Mouse (Mus musculus) regulatory T cell (primary cell): ENCODE measurements around the gene Slc9a8.

ENCODE experiments used
- in situ Hi-C: fragments of 300-600 bp; cut with MboI, MseI; formaldehyde crosslinking; loops from one replicate; pipeline ENCODE4 v1.15.1; 2025; ENCODE audit warnings: high pct_unique_total_duplicates

Slc9a8 gene

DNA sequence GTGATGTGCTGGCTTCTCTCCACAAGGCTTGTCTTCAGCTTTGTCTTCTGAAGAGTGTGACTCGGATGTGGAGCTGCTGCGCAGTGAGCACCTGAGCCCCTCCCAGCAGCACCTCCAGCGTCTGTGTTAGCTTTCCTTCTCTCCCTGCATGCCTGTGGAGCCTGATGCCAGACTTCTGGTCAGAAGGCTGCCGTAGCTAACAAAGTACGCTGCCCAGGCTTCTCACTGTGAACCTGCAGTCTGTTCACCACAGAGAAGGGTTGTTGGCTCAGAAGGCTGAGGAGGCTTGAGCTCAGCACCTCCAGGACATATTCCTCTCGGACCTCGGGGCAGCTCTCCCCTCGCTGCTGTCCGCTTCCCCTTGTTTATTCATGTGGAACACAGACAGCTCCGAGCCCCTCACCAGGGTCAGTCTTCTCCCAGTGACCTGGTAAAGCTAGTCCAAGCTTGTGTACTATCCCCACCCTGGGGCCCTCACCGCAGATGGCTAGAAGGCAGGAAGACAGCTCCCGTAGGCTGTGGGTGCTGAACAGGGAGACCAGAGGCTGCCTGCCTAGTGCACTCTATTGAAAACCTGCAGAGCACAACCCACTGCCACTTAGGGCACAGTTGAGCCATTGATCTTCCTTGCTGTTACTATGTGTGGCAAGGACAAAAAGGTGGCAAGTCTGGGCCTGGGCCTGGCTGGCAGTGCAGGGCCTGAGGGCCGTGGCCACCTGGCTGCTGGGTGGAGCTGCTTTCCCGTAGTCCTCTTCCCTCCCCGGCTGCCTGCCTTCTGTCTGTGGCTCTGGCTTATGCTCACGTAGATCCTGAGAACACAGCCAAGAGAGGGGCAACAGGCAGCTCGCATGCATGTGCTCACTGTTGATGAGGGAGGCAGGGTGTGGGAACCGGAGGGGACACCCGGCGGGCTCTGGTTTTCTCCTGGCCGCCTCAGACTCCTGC is 28.1 kb downstream of the Slc9a8 start:
- in situ Hi-C loops, result no loop called here

DNA sequence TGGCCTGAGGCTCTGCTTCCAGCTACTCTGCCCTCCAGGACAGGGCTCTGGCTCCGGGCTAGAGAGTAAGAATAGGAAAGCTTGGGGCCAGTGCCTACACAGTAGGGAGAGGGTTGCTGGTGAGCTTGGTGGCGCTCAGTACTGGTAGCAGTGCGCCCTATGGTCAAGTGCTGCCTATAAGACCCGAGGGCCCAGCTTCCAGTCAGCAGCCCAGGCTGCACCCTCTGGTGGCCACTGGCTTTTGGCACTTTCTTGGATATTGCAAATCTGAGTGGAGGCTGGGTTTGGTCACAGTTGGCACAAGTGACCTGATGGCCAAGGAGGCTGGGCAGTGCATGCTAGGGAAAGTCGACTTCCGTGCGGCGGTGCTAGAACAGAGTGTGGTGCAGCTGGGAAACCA is 29.1 kb downstream of the Slc9a8 start:
- in situ Hi-C loops, result no loop called here

- in situ Hi-C loops, result no loop called here
Observed at GRCm38 (mm10) chr2:167453814-167454213, 32.3 kb downstream of the Slc9a8 start.

DNA sequence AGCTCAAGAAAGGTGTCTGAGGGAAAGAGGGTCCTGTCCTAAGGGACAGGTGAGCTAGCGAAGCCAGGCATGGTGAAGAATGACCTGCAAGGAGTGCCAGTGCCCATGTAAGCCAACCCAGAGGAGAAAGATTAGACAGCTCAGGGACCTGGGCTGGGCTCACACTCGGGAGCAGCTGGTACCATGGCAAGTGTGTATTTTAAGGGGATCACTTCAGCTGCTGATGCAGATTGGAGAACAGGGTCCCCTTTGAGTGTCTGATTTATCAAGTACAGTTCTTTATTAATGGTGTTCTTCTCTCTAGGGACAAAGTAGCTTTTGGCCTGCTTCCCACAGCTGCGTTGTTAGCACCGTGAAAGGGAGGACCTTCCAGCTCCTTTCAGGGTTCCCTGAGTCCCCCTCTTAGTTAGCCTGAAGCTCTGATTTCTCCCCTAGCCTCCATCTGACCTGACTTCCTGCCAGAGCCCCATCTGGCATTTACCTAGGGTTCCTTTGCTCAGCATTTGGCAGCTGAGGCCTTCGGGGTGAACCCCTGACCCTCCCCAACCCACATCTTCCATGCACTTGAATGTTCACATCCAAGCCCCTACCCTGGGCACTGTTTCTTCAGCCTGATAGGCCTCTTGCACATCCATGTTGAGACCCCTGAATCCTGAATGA is 35.0 kb downstream of the Slc9a8 start:
- in situ Hi-C loops, result no loop called here

- in situ Hi-C loops, result no loop called here
Observed at GRCm38 (mm10) chr2:167457213-167457612, 35.7 kb downstream of the Slc9a8 start.

GRCm38 (mm10) chr2:167458548-167458947 is 37.0 kb downstream of the Slc9a8 start:
- in situ Hi-C loops, result no loop called here

DNA sequence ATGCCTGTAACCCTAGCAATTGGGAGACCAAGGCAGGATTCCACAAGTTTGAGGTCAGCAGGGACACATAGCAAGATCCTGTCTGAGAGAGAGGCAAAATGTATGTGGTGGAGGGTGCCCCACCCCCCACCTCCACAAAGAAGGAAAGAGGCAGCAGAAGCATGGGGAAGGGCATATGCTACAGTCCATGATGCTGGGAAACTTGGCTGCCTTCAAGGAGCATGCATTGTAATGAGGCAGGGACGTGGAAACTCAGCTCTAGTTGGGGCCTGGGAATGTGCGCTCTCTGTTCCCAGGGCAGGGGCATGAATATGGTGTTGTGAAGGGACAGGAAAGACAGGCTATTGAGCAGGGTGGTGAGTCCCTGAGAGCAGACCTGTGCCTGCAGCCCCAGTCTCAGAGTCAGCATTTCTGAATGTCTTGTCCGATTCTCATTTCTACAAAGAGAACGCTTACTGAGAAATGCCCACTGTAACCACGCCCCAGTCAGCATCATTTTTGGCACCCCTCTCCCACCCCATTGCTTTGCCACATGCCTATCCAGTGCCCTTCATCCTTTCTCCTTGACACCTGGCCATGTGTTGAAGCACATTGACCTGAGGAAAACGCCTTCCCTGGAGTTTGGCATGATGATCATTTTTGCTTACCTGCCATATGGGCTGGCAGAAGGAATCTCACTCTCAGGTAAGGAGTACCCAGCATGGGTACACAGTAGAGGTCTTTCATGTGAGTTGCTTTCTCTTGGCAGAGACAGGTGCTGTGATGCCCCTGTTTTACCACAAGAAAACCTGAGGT is 37.8 kb downstream of the Slc9a8 start:
- in situ Hi-C loops, result no loop called here

DNA sequence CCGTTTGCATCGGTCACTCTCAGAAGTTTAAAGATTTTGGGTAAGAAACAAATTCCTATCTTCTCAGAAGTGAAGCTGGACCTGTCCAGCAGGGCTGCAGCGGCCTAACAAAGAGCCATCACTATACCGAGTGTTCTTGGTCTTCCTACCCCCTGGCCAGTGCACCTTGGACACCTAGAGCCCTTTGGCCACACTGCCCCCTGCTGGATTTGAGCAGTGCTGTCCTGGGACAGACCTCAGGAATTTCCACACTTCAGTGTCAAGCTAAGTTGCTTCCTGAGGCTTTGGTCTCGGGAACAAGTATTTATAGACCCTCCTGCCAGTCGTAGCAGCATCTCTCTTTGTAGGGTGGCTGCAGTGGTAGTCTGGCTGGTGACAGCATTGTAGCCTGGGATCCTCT is 41.4 kb downstream of the Slc9a8 start:
- in situ Hi-C loops, result no loop called here

GRCm38 (mm10) chr2:167463802-167464201 is 42.3 kb downstream of the Slc9a8 start:
- in situ Hi-C loops, result no loop called here

DNA sequence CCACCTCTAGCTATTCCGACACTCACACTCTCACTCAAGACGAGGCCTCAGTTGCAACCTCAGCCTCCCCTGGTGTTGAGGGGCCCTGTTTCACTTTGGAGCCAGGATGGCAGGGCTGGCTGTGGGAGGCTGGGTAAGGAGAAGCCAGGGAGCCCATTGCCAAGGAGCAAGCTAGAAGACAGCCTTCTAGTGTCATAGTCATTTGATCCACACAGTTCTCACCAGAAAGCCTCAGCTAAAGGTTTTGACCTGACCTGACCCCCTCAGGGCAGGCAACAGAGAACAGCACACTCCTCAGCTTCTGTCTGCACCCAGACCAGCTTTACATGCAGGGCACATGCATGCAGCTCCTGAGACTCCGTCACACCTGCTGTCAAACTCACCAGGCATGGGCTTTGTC is 44.4 kb downstream of the Slc9a8 start:
- in situ Hi-C loops, result no loop called here

DNA sequence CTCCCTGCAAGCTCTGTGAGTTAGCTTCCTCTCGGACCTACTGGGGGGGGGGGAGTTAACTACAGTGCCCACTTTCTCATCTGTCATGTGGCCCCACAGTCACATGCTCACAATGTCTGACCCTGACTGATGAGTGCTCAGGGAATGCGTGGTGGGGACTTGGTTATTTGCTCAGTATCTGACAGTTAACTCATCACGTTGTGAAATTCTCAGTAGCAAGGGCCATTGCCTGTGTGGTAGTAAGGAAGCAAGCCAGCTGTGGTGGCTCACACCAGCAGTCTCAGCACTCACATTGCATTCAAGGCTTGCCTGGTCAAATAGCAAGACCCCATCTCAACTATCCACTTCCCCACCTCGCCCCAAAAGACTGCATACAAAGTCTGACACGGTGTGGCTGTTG is 45.7 kb downstream of the Slc9a8 start:
- in situ Hi-C loops, result no loop called here

DNA sequence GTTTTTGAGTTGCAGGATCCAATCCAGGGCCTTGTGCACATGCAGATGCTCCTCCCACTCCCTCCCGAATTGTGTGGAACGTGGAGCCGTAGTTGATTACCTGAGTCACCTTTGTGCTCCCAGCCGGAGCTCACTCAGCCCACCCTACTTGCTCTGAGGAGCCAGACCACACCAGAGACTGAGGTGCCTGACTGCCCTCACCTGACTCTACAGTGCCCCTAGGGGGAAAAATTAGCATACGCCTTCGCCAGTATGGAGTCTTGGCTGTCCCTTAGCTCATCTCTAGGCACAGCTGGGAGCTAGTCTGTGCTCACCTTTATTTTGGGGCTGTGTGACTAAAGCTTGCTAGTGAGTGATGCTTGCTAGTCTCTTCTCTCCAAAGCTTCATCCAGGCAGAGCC is 46.9 kb downstream of the Slc9a8 start:
- in situ Hi-C loops, result no loop called here

DNA sequence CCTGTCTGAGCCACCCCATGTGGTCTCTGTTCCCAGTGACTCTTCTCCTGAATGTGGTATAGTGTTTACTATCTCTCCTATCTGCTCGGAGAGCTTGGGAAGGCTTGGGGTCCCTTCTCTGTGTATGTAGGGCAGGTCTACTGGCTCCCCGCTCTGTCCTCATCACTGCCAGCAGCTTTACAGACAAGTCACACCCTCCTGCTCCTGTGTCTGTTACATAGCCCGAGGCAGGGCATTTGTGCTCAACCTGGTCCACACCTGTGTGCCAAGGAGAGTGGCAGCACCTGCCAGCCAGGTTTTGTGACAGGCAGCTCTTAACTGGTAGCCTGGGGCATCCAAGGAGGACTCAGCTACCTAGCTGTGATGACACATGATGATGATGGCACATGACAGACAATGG is 49.1 kb downstream of the Slc9a8 start:
- in situ Hi-C loops, result no loop called here

DNA sequence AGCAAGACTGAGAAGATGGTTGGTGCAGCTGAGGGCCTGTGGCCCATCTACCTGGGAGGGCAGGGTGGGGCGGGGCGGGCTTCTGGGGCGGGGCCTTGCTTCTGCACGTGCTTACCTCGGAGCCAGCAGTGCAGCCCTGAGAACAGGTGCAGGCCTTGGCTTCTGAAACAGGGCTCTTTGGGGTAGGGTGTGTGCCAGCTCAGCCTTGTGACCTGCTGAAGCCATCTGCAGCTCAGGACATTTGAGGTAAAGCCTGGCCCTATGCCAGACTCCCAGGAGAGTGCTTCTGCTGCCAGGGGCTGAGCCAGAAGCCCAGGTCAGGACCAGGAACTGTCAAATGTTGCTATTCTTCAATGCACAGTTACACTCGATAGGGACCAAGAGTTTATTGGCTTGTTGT is 50.1 kb downstream of the Slc9a8 start:
- in situ Hi-C loops, result no loop called here

DNA sequence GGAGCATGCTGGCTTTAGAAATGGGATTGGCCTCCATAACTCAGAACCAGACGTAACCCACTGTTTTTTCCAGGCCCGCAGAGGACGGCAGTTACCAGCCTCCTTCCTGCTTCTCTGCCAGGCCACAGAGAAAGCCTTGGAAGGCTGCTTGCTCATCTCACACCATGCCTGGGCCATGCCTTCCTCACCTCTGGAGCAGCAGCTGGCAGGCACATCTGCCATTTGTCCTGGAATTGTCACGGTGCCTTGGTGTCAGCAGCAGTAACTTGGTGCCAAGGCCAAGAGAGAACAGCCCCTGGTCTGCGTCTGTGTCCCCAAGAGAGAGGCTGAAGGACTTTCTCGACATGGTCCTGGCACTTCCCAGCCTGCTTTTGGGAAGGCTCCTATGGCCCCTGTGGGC is 52.7 kb downstream of the Slc9a8 start:
- in situ Hi-C loops, result no loop called here

- in situ Hi-C loops, result no loop called here
Observed at GRCm38 (mm10) chr2:167475596-167475995, 54.1 kb downstream of the Slc9a8 start.

GRCm38 (mm10) chr2:167476200-167476688 is 54.7 kb downstream of the Slc9a8 start:
- in situ Hi-C loops, result no loop called here

- in situ Hi-C loops, result no loop called here
Observed at GRCm38 (mm10) chr2:167476762-167477161, 55.2 kb downstream of the Slc9a8 start.

GRCm38 (mm10) chr2:167478128-167478527 is 56.6 kb downstream of the Slc9a8 start:
- in situ Hi-C loops, result no loop called here

GRCm38 (mm10) chr2:167479501-167479900 is 58.0 kb downstream of the Slc9a8 start:
- in situ Hi-C loops, result no loop called here

DNA sequence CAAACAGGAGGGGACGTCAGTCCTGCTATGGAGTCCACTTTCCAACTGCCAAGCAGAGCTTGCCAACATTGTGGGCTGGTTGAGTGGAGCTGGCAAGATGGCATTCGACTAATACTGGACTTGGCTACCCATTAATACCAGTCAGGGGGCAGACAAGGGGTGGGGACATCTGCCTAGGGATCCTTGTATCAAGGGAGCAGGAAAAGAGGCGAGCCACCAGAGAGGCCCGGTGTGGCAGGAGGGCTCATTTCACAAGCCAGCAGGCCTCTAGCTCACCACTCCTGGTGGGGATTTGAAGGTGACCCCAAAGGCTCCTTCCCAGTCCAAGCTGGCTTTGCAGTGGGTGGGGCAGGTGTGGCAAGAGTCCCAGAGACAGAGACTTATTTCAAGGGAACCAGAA is 61.2 kb downstream of the Slc9a8 start:
- in situ Hi-C loops, result no loop called here
